Mouse (Mus musculus): ENCODE data around the gene Syngr4.

Syngr4 gene

GRCm38 (mm10) chr7:45869107-45869670, 27.3 kb downstream of the Syngr4 start:
- in situ Hi-C loops (cut with MboI, MseI), result no loop called here

DNA sequence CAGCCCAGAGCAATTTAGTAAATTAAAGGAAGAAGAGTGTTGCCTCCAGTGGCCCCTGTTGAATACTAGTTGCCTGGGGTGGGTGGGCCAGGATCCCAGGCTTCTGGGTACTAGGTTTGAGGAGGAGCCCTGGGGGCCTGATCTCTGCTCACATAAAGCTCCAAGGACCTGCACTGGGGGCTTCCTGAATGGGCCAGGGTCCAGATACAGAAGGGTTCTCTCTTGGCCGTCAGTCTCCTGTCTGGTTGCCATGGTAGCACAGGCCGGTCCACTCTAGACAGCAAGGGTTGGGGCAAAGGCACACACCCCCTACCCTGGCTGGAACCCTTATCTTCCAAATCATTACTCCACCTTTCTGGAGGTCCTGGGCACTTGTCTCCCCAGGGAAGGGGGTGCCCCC, 28.6 kb downstream of the Syngr4 start:
- in situ Hi-C loops (cut with MboI, MseI), result no loop called here

GRCm38 (mm10) chr7:45865925-45866910, 30.3 kb downstream of the Syngr4 start:
- in situ Hi-C loops (cut with MboI, MseI), result no loop called here

GRCm38 (mm10) chr7:45864435-45864834, 32.1 kb downstream of the Syngr4 start:
- in situ Hi-C loops (cut with MboI, MseI), result no loop called here

GRCm38 (mm10) chr7:45862804-45863203, 33.7 kb downstream of the Syngr4 start:
- in situ Hi-C loops (cut with MboI, MseI), result no loop called here

- in situ Hi-C loops (cut with MboI, MseI), result no loop called here
Measured at GRCm38 (mm10) chr7:45859008-45859407, 37.5 kb downstream of the Syngr4 start.

GRCm38 (mm10) chr7:45856950-45857901, 39.3 kb downstream of the Syngr4 start:
- in situ Hi-C loops (cut with MboI, MseI), result no loop called here

DNA sequence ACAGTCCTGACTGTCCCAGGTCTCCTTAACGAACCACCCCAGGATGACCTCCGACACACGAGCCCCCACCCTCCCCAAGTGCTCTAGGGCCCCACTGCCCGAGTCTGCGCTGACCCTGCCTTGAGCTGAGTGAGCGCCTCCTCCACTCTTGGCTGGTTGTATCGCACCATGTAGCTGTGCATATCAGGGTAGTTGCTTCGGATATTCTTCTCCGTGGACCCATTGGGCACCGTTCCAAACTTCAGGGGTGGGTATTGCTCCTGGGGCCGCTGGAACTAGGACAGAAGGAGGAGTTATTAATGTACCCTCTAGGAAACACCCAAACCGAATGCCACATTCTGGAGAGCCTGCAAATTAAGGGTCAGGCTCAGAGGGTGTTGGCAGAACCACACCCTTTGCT, 43.4 kb downstream of the Syngr4 start:
- in situ Hi-C loops (cut with MboI, MseI), result no loop called here

DNA sequence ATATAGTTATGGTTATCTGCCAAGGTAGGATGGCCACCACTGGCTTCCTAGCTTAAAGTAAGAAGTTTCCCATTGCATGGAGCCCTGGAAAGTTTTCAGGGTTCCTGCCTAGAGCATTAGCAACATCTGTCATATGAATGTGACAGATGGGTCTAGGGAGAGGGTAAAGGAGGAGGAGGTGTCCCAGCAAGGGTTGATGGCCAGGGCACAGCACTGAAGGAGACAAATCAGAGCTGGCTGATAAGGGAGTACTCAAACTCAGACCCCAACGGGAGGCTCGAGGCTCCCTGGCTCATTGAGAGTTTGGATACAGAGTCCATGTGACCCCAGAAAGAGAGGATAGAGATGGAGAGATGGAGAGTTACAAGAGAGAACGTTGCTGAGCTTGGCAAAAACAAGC, 45.9 kb downstream of the Syngr4 start:
- in situ Hi-C loops (cut with MboI, MseI), result no loop called here

GRCm38 (mm10) chr7:45848447-45849027, 48.0 kb downstream of the Syngr4 start:
- in situ Hi-C loops (cut with MboI, MseI), result no loop called here

DNA sequence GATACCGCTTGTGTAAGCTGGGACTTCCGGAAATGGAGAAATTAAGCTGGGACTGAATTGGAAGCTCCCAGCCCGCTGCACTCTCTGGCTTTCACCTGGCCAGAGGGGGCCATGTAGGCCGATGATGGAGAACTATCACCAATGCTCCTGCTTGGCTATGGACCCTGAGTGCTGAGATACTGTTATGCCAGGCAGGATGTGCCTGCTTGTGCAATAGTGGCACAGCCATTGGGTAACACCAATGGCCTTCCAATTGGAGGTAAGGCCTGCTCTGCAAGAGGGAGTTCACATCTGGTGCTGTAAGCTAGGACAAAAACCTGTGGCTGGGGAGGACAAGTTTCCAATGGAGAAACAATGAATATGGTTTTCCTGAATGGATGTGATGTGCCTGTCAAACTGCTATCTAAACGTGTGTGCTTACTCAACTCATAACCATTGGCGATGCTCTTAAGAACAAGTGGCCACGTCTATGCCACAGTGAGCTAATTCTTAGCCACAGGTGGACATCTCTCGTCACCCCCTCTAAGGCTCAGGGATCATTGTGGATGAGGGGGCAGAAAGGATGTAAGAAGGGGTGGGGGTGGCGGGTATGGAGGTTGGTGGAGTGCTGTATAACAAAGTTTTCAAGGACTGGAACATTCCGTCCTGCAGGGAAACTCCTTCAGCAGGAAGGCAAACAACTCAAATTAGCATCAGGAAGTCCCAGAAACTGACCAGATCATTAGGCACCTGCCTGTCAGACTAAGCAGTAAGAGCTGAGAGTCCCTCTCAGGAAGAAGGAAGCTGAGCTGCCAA, 53.4 kb downstream of the Syngr4 start:
- in situ Hi-C loops (cut with MboI, MseI), result no loop called here

Data from T-helper 2 cell (primary cell).